Mouse (Mus musculus) heart, embryonic 11.5 days (tissue): Measurements from ENCODE around the gene Afap1. TPM values are rescaled to one million over a fixed set of nuclear protein-coding genes. Genes with fewer than 3 reads are reported as not detected.

Experiments
- ATAC-seq: fragments of 200-750 bp; cut with Nextera tagmentation; replicated peaks from 2 replicates; pipeline ENCODE4 v1.8.0; 2017; ENCODE audit warnings: moderate library complexity; ENCODE audit not compliant: insufficient number of reproducible peaks, low FRiP score, low TSS enrichment
- H3K27ac ChIP-seq: fragments of 300-500 bp; sonication (generic); 2 replicates; pipeline ENCODE4 v1.5.1; 2014; ENCODE audit warnings: mild to moderate bottlenecking, low read depth, low read length
- H3K27me3 ChIP-seq: fragments of 300-500 bp; sonication (generic); 2 replicates; pipeline ENCODE4 v1.6.1; 2014; ENCODE audit warnings: mild to moderate bottlenecking, low read length, mixed read lengths; ENCODE audit not compliant: control insufficient read depth, insufficient read depth
- H3K36me3 ChIP-seq: fragments of 300-500 bp; sonication (generic); 2 replicates; pipeline ENCODE4 v1.6.1; 2014; ENCODE audit warnings: mild to moderate bottlenecking, low read length, moderate library complexity, mixed read lengths; ENCODE audit not compliant: control insufficient read depth, insufficient read depth
- H3K4me1 ChIP-seq: fragments of 300-500 bp; sonication (generic); 2 replicates; pipeline ENCODE4 v1.6.1; 2014; ENCODE audit warnings: low read length; ENCODE audit not compliant: control insufficient read depth, insufficient read depth
- H3K4me2 ChIP-seq: fragments of 300-500 bp; sonication (generic); 2 replicates; pipeline ENCODE4 v1.6.1; 2014; ENCODE audit warnings: mild to moderate bottlenecking, moderate library complexity
- H3K4me3 ChIP-seq: fragments of 300-500 bp; sonication (generic); 2 replicates; pipeline ENCODE4 v1.5.1; 2014; ENCODE audit warnings: low read depth, low read length
- H3K9ac ChIP-seq: fragments of 300-500 bp; sonication (generic); 2 replicates; pipeline ENCODE4 v1.6.1; 2014; ENCODE audit warnings: mild to moderate bottlenecking, low read depth, low read length, moderate library complexity
- H3K9me3 ChIP-seq: fragments of 300-500 bp; sonication (generic); replicated peaks from 2 replicates; pipeline ENCODE4 v1.6.1; 2016; ENCODE audit warnings: low read length; ENCODE audit not compliant: control insufficient read depth
- WGBS: fragments of 180-500 bp; shearing (Covaris S2); extraction: QIAGEN DNeasy Blood & Tissue Kit; methylation state at CpG from one replicate; pipeline ENCODE4 v1.1.7; 2014; ENCODE audit not compliant: insufficient replicate concordance; 5-methylcytosine and 5-hydroxymethylcytosine counted together
- polyA plus RNA-seq: library from polyadenylated mRNA; unstranded; fragments of >200 nt; fragmentation: Nextera tagmentation; extraction: Ambion mirVana; gene quantifications from 2 replicates; pipeline ENCODE4 v1.2.1, GENCODE M21; 2014

Afap1 gene
- polyA plus RNA-seq, 1 experiment from 2014 or later = 19.9 TPM

DNA sequence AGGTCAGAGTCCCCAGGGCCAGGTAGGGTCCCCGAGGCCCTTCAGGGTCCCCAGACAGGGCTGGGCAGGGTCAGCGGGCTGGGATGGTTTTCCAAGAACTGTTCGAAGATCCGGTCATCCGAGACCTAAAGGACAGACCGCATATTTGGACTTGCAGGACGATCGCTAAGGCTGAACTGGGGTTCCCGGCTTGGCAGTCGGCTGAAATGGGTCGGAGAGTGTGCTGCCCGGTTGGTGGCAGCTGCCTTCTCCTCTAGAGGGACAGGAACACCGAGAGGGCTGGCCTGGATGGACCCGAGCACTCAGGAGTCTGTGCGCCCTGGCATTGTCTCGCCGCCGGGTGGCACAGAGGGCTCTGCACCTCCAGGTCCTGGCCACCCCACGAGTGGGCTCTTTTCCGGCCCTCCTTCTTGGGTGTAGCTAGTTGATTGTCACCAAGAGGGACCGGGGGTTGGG lies 714 bp downstream of the Afap1 start:
- Histone ChIP-seq H3K9ac (peak overlapping the region; percentile 98), H3K4me1 (peaks cover 34% of the 10 kb centered on the region), H3K4me3 (peak overlapping the region; percentile 90), H3K27me3 (no peaks in the 10 kb centered on the region), H3K9me3 (no peaks in the 10 kb centered on the region), H3K4me2 (peak overlapping the region; percentile 97), H3K27ac (peak overlapping the region; percentile 81), H3K36me3 (no peaks in the 10 kb centered on the region)
- WGBS = under 1% methylated on average over 21 of the region's 21 CpGs
- ATAC-seq = peak; percentile 59; the same call in 1 of the 2 replicates

DNA sequence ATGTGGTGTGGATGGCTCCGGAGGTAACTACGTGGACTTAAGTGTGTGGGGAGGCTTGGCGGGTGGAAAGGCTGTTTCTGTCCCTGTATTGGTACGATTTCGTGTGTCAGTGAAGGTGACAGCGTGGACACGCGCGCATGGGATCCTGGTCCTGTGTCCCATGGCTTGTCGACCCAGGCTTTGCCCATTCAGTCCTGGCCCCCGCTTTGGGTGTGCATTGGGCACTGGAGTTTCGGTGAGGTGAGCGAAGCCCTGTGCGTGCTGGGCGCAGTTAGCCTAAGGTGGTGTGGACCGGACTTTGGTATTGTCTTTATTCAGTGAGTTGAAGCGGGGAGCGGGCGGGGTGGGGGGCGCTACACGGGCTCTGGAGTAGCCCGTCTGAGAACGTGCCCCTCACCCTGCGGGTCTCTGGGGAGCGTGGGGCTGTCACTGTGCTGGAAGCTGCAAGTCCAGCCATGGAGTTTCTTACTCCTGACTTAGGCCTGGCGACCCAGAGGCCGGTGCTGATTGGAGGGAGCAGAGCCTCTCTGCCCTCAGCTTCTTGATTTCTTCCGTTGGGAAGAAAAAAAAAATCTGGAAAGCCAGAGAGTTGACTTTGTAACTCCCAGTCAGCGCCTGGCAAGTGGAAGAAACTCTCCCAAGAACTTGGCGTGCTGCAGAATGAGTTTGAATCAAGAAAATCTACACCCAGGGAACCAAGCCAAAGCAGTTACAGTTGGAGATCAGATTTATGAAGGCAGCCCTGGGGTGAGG lies 1.4 kb downstream of the Afap1 start:
- no peak for ATAC-seq
- no peaks in the 10 kb centered on the region for H3K9me3 ChIP-seq
- H3K4me2 ChIP-seq = peak overlapping the region; percentile 97
- peak overlapping the region; percentile 81 for H3K27ac ChIP-seq
- peak overlapping the region; percentile 90 for H3K4me3 ChIP-seq
- 8% methylated on average over 30 of the region's 30 CpGs for WGBS
- H3K4me1 ChIP-seq = peaks cover 36% of the 10 kb centered on the region
- no peaks in the 10 kb centered on the region for H3K27me3 ChIP-seq
- no peaks in the 10 kb centered on the region for H3K36me3 ChIP-seq
- H3K9ac ChIP-seq = peak overlapping the region; percentile 98

DNA sequence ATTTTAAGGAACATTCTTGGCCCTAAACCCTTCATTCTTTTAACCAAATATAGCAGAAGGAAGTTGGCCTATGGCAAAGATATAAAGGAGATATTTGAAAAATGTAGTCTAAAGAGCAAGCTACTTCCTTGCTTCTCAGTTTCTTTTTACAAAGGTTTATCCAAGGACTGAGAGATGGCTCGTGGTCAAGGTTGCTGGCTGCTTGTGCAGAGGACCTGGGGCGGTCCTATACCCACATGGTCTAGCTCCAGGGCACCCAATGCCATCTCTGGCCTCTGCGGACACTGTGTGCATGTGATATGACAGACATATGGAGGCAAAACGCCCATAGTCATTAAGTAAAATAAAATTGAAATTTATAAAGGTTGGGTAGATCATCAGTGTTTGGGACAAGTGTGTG lies 2.8 kb downstream of the Afap1 start:
- Histone ChIP-seq H3K27me3 (no peaks in the 10 kb centered on the region), H3K36me3 (no peaks in the 10 kb centered on the region), H3K9ac (no peak overlapping the region), H3K9me3 (no peaks in the 10 kb centered on the region), H3K4me3 (0 out of 2 replicates have a peak overlapping the region, but pooled peaks have one; percentile 3), H3K4me2 (no peak overlapping the region), H3K27ac (no peak overlapping the region), H3K4me1 (peaks cover 51% of the 10 kb centered on the region)
- no peak for ATAC-seq
- WGBS = 80% methylated on average over 4 of the region's 4 CpGs

DNA sequence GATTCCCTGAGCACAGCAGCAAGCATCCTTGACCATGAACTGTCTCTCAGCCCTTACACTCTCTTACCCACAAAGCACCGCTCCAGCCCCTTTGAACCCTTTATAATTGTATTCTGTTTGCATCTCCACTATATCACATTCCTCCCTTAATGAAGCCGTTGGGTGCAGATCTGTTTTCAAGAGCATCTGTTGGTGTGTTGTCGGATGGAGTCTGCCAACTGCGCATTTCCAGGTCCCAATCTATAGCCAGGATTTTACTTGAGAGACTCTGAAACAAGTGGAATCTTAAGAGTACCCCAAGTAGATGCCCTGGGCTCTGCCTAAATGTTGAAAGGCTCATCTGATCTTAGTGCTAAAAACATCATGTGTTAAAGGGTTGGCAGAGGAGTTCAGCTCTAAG lies 3.4 kb downstream of the Afap1 start:
- no peaks in the 10 kb centered on the region for H3K36me3 ChIP-seq
- no peak overlapping the region for H3K27ac ChIP-seq
- no peak overlapping the region; the same call in 1 of the 2 replicates for H3K4me2 ChIP-seq
- H3K9ac ChIP-seq = no peak overlapping the region
- H3K4me3 ChIP-seq = no peak overlapping the region
- no peak for ATAC-seq
- no peaks in the 10 kb centered on the region for H3K9me3 ChIP-seq
- H3K27me3 ChIP-seq = no peaks in the 10 kb centered on the region
- H3K4me1 ChIP-seq = peaks cover 57% of the 10 kb centered on the region
- 70% methylated on average over 4 of the region's 4 CpGs for WGBS

DNA sequence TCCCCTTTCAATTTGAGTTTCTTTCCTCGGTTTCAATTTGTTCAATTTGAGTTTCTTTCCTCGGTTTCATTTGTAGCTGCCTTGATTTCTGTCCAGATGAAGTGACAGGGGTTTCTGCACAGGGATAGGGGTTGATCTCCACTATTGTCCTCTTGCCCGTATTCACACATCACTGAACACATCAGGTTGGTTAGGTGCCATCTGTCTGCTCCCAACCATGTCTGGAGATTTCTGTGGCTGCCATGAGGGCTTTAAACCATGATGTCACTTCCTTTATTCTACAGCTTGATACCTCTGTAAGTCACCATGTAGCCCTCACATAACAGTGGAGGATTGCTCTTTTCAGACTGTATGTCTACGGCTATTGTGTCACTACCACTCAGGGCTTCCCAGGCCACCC lies 4.0 kb downstream of the Afap1 start:
- Histone ChIP-seq H3K36me3 (no peaks in the 10 kb centered on the region), H3K9me3 (no peaks in the 10 kb centered on the region), H3K27me3 (no peaks in the 10 kb centered on the region), H3K27ac (no peak overlapping the region), H3K4me3 (no peak overlapping the region), H3K9ac (no peak overlapping the region), H3K4me1 (peaks cover 57% of the 10 kb centered on the region), H3K4me2 (no peak overlapping the region)
- no peak for ATAC-seq
- 76% methylated on average over 4 of the region's 4 CpGs for WGBS

DNA sequence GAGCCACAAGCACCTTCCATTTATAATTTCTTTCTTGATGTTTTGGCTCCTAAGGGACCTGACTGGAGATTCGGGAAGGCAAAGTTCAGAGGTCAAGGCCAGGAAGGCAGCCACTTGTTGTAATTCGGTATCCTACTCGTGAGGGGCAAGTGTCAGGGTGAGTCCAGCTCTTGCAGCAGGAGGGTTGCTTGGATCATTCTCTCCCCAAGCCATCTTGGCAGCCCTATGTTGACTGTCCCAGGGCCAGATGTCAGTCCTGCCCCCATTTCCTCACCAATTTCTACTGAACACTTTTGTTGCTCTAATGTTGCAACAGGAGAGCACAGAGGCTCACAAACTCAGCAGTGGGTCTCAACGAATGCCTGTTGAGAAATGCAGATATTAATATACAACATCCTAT lies 5.0 kb downstream of the Afap1 start:
- peaks cover 62% of the 10 kb centered on the region for H3K4me1 ChIP-seq
- 71% methylated on average over 4 of the region's 4 CpGs for WGBS

DNA sequence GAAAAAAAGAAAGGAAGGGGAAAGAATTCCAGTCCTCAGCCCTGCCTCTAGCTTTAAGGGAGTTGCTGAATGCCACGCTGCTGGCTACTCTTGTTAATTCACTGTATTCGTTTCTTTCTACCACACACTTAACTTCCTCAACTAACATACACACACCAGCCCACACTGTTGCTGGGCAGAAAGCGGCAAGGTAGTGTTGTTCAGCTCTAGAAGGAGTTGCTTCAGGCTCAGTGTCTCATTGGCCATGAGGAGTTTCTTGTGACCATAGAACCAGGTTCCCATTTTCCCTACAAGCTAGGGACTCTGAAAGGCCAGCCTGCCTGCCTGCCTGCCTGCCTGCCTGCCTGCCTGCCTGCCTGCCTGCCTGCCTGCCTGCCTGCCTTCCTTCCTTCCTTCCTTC lies 5.9 kb downstream of the Afap1 start:
- H3K36me3 ChIP-seq = no peaks in the 10 kb centered on the region
- 80% methylated on average over 3 of the region's 3 CpGs for WGBS
- no peak overlapping the region for H3K9ac ChIP-seq
- no peak overlapping the region for H3K27ac ChIP-seq
- H3K4me1 ChIP-seq = peaks cover 70% of the 10 kb centered on the region
- H3K9me3 ChIP-seq = no peaks in the 10 kb centered on the region
- H3K27me3 ChIP-seq = no peaks in the 10 kb centered on the region
- no peak for ATAC-seq
- no peak overlapping the region for H3K4me2 ChIP-seq
- H3K4me3 ChIP-seq = no peak overlapping the region

More for the DNA sequence above, 5.0 kb downstream of the Afap1 start:
- H3K36me3 ChIP-seq = no peaks in the 10 kb centered on the region
- H3K9ac ChIP-seq = no peak overlapping the region
- H3K9me3 ChIP-seq = no peaks in the 10 kb centered on the region
- ATAC-seq = no peak
- H3K27ac ChIP-seq = no peak overlapping the region
- no peak overlapping the region for H3K4me2 ChIP-seq
- H3K27me3 ChIP-seq = no peaks in the 10 kb centered on the region
- H3K4me3 ChIP-seq = no peak overlapping the region

DNA sequence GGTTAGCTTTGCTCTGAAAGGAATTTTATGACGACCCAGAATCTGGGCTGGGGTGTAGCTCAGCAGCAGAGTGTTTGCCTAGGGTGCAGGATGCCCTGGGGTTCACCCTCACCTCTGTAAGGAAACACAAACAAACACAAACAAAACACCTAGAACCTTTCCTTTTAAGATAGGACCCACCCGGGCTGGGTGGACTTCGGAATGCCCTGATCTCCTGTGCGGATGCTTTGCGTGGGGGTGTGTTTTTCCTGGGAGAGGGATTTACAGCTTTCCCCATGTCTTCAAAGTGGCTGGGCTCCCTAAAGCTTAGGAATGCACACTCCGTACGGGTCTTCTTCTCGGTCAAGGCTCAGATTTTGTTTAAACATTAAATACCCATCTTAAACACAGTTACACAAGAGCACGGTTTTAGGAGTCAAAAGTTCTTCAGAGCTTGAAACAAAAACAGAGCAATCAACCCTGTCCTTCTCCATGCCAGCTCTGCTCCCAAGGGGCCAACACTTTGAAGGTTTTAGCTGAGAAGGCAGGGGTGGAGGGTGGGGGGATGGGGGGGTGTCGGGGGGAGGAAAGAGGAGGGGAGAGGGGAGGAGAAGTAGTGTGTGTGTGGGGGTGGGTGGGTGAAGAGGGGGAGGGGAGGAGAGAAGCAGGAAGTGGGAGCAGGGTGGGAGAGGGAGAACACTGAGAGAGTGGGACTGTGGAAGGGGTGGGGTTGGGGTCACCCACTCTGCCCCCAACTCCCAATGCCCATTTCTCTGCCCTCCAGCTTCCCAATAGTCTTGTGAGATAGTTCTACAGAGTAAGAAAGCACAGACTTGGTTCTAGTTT lies 7.5 kb downstream of the Afap1 start:
- peaks cover 77% of the 10 kb centered on the region for H3K4me1 ChIP-seq
- peak overlapping the region; percentile 10; the same call in 1 of the 2 replicates for H3K9ac ChIP-seq
- 0 out of 2 replicates have a peak overlapping the region, but pooled peaks have one; percentile 5 for H3K4me3 ChIP-seq
- H3K4me2 ChIP-seq = peak overlapping the region; percentile 51
- peak; percentile 36; the same call in 1 of the 2 replicates for ATAC-seq
- no peaks in the 10 kb centered on the region for H3K27me3 ChIP-seq
- H3K9me3 ChIP-seq = no peaks in the 10 kb centered on the region
- 3% methylated on average over 10 of the region's 10 CpGs for WGBS
- peak overlapping the region; percentile 82 for H3K27ac ChIP-seq
- H3K36me3 ChIP-seq = no peaks in the 10 kb centered on the region
